Mouse (Mus musculus) c-Kit-positive CD71-positive TER-119-negative erythroid progenitor cells, embryonic 14.5 days (primary cell): ENCODE data around the gene Rhbdf1.

Experiments used
- DNase-seq: peaks from one replicate; pipeline ENCODE4 v3.0.0-alpha.2; 2013; ENCODE audit warnings: low read depth

The Rhbdf1 gene

DNA sequence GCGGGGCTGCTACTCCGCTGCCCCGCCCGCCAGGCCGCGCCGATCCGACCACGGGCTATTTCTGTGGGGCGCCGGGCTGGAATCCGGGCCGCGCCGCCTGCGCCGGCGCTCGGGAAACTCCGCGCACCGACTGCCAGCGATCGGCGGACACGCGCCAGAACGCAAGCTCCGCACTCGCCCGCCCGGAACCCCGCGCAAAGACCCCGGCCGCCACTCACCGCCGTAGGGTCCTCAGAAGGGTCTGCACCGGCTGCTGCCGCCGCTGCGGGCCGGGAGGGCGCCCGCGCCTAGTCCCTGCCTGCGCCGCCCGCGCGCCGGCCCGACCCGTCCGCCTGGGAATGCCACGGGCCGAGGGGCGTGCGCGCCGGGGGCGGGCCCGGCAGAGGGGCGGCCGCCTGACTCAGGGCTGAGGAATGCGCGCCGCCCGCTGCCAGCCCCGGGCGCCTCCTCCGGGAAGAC lies at the start of gene Rhbdf1:
Gene Rhbdf1, minus strand, starts transcription at position 350 of the 459 bp plus-strand sequence.
- DNase-seq: no peak

DNA sequence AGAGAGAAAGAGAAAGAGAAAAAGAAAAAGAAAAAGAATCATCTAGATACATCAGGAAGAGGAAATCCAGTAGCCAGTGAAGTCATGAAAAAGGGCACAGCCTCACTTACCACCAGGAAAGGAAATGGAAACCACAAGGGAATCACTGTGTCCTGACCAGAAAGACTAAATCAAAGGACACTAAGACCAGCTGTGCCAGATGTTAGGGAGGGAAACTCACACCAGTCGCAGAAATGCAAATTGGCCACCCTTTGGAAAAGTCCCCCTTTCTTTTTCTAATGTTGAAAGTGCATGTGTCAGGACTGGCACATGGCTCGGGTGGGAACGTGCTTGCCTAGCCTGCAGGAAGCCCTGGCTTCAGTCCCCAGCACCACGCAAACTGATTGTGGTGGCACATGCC lies 49.1 kb upstream of the Rhbdf1 start:
- no peak for DNase-seq

DNA sequence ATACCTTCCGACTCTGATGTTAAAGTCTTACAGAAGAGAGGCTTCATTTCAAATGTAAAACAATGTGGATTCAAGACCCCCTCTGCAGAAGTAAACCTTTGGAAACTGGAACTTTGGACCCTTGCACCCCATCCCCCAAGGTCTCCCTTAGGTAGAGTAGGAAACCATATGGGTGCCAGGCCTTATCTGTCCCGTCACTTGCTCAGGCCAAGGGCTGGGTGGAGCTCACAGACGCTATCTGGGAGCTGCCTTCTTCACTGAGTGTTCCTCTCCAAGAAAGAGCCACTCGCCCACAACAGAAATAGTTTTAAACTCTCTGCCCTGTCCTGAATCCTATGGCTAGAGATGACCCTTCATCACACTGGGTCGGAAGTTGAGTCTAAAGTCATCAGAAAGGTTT lies 46.9 kb upstream of the Rhbdf1 start:
- no peak for DNase-seq

DNA sequence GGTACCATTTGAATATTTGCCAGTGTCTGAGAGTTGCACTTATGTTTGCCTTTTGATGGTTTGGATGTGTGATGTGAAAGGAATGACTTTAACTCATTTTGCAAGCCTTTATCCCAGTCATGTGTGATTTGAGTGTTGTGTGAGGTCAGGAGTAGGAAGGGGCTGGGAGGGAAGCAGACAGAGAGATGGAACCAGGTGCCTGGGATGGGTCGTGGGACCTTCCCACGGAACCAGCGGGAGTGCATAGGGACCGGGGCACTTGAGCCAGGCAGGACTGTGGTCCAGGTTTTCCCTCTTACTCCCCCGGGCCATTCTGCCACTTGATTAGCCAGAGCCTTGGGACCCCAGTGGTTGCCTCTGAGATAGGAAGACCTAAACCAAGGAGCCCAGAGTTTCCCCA lies 45.9 kb upstream of the Rhbdf1 start:
- no peak for DNase-seq

DNA sequence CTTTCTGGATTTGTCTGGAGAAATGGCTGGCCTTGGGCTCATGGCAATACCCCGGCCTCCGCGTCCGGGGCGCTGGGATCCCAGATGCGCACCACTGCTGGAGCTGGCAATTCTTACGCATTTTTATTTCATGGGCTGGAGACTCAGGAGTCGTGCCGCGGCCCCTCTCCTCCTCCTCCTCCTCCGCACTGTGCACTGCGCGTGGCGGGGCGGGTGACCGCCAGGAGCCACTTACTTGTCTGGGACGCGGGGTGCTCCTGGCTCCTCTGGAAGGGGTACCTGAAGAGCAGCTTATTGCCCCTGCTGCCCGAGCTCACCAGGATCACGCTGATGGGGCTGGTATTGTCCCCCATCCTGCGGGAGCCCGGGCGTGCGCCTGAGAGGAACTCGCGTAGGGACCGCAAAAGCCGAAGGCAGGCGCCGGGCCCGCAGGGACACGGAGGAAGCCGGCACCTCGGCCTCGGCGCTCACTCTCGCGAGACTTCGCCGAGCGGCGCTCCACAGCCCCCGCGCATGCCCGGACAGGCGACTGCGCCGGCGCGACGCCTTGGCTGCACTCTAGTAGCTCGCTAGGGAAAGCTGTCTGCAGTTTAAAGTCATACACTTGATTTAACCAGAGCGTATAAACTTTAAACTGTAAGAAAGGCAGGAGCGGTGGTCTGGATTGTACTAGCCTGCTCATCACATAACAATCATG lies 45.2 kb upstream of the Rhbdf1 start, which contains the start of gene Nprl3:
Gene Nprl3, minus strand, starts transcription at position 520 of the 697 bp plus-strand sequence.
- DNase-seq: peak; percentile 86

DNA sequence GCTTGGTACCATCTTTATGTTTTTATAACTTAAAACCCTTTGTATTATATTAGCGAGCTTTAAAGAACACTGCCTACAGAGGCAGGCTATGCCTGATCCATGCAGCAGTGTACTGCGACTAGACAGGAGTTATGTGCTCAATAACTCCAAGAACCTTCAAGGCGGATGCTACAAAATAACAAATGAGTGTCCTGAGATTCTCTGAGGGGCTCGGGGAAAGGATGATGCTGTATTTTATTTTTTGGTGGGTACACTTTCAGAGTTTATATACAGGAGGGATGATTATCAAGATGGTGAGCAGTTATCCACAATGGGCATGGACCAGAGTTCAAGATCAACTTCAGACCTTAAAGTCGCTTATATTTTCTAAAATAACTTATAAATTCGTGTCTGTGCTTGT lies 44.7 kb upstream of the Rhbdf1 start:
- DNase-seq: no peak

DNA sequence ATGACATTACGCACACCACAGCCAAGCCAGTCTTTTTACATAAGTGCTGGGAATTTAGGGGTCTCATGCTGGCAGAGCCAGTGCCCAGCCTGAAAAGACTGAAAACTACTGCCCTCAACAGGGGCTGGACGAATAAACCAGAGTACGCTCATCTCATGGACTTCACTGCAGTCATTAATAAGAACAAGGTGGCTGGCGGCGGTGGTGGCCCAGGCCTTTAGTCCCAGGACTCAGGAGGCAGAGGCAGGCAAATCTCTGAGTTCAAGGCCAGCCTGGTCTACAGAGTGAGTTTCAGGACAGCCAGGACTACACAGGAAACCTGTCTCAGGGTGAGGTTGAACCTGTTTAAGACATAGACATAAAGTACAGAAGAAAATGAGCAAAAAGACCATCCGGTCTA lies 44.1 kb upstream of the Rhbdf1 start:
- no peak for DNase-seq

DNA sequence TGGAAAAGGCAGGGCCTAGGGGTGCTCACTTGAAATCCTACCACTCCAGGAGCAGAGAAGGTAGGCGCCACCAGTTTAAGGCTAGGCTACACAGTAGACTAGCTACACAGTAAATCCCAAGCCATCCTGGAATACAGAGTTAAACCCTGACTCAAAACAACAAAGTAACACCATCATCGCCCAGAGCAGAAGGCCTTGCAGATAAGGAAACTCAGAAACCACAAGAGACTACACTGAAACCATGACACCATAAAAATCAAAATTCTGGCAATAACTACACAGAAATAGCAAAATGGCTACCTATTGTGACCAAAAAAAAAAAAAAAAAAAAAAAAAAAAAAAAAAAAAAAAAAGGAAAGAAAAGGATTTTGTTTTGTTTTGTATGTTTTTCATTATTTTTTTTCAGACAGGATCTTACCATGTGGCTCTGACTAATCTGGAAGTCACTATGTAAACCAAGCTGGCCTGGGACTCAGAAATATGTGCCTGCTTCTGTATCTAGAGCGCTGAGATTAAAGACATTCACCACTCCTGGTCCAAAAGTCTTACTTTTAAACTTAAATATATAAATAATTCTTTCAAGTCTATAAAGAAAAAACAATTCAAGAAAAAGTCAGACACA lies 43.1 kb upstream of the Rhbdf1 start:
- DNase-seq: no peak

DNA sequence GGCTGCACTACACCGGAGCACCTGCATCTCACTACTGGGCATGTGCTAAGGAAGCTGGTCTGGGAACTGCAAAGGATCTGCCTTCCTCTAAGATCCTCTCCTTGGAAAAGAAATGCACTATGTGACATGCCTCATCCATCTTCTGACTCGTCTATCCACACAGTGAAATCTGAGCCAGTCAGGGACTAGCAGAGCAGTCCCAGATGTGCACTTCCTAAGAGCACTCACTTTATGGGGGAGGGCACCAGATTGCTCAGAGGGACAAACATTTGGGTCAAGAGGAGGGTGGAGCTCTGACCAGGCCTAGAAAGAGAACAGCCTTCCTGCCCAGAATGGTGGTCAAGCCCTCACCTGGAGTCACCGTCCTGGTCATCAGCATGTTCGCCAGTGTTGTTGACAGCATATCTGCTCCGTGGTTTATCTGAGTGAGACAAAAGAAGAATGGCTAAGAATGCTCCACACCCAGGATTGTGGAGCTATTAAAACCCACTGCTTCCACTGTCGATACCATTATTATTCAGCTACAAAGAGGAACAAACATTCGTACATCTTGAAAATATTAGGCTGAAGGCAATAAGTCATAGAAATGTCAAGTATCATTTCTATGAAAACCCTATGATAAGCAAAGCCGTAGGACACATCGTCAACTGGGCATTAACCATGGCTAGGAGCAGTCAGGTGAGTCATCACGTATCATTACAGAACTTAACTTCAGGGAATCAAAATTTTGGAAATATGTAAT lies 40.7 kb upstream of the Rhbdf1 start:
- DNase-seq: no peak

DNA sequence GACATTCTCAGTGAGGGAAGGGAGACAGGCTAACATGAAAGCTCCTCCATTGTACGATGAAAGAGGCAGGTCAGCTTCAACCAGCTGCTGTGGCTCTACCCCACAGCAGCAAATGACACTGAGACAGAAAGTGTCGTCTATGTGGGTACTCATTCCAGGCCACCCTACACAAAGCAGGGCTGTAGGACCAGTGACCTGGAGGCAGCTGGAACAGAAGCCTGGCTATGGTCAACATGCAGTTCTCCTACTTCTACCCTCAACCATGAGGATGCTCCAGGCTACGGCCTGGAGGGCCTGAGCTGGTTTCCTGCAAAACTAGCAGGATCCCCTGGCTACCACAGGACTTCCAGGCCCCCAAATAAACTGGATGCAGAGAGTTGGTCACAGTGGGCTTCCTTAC lies 34.5 kb upstream of the Rhbdf1 start:
- DNase-seq: no peak

DNA sequence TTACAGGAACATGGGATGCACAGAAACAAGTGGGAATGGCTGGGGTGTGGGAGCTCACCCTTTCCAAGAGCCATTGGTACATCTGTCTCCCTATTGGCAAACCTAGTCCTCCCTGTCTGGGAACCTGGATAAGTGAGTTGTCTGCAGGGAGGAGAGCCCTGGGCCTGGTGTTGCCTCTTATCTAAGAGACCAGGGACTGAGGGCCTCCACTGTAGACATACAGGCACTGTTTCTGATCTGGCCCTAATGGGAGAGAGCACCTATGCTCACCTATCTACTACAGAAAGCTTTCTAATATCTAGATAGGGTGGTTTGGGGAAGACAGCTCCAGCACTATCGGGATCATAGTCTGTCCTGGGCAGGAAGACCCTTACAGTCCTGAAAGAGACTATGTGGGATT lies 34.0 kb upstream of the Rhbdf1 start:
- peak; percentile 75 for DNase-seq

DNA sequence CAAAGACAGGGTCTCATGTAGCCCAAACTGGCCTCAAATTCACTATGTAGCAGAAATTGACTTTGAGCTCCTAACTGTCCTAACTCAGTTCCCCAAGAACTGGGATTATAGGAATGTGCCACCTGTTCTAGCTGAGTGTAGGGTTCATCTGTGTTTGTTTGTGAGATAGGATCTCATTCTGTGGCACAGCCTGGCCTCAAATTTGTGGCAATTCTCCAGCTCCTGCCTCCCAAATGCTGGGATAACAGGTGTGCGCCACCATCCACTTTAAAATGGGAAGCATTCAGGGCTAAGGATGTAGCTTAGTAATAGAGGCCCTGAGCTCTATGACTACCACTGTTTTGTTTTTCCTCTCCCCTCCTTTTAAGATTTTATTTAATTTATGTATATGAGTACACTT lies 31.0 kb upstream of the Rhbdf1 start:
- no peak for DNase-seq

DNA sequence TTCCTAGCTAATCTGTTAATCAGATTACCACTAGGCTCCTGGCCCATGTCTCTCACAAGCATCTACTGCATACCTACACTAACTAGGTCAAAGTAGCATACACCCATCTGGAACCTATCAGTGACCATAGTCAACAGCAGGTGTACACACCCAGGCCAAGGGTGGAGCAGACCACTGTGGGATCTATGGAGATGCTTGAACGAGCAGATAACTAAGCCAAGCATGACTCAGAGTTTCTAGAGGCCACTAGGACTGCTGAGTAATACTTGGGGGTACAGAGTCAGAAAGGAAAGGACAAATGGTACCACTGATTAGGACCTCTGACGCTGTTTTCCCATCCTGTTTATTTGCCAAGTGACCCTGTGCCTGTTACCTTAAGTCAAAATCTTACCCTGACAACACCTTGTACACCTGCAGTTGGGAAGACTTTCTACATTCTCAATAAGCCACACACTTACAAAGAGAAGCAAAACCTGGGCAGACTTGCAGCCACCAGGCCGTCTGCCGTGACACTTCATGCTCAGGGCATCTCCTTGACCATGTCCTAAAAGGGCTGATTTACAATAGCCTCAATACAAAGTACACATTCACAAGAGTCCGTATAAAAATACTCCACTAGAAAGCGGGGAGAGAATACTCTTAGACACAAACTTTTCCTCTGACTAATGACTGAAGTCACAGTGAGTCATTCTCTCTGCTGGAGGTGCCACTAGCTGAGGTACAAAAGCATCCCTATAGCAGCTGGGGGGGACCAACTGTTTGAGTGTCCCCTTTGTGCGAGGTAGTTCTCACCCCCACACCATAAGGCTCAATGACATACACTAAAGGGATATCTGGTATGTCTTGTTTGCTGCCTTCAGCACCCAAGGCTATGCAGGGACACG lies 29.0 kb upstream of the Rhbdf1 start:
- DNase-seq: peak; percentile 81

DNA sequence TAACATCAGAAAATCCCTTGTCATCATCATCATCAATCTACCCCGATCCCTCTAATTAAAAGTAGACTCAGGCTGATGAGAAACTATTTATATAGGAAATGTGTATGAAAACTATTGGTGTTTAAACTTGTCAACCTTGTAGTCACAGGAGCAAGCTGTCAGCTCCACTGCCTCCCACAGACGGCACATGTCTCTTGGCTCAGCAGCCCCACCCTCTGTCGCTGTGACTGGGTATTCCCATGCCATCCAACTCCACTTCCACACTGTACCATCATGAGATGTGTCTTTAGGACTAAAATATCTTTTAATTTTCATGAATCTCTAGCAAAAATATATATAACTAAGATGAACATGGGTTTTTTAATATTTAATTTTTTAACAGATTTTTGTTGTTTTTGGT lies 26.2 kb upstream of the Rhbdf1 start:
- no peak for DNase-seq

DNA sequence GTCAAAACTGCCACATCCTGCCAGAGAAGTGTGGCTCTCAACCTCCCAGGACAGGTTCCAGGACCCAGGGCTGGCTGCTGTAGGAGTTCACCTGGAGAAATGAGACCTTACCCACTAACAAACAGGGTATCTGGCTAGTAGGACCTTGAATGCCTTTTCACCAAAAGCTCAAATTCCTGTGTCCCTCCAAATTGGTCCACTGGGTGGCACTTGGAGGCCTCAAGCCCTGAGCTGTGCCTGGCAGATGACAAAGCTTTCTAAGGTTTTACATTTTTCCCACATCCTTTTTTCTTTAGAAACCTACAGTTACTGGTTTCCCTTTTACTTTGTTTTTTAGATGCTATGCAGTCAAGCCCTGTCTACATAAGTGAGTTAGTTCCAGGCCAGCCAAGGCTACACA lies 25.0 kb upstream of the Rhbdf1 start:
- no peak for DNase-seq

DNA sequence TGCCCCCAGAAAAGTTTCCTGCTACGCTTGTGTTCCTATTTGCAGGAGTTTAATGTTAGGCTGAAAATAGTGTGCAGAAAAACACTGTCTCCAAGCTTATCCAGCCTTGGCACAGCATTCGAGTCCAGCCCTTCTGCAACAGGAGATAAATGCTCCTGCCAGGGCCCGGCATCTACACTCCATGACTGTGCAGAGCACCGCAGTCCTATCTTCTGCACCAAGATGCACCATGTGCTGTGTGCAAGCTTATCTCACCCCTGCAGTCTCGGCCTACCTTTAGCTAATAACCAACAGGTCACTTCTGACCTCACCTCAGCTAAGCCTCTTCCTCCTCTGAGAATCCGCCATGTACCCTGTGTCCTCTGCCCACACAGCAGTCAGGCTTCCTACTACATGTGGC lies 23.5 kb upstream of the Rhbdf1 start:
- peak; percentile 87 for DNase-seq

DNA sequence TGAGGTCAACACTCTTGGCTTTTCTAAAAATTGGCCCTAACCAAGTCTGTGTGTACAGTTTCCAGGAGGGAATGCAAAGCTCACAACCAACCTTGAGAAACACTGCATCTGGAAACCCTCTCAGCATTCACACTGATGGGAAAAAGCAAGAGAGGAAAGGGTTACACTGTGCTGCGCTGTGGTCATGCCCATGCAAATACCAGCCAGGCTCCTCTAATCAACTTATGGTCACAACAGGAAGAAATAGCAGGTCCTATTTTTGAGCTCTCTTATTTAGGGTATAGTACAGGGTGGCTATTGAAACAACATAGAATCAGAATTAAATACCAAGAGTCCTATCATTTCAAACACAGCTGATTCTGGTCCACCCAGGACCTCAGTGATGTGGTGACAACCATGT lies 22.5 kb upstream of the Rhbdf1 start:
- DNase-seq: no peak

DNA sequence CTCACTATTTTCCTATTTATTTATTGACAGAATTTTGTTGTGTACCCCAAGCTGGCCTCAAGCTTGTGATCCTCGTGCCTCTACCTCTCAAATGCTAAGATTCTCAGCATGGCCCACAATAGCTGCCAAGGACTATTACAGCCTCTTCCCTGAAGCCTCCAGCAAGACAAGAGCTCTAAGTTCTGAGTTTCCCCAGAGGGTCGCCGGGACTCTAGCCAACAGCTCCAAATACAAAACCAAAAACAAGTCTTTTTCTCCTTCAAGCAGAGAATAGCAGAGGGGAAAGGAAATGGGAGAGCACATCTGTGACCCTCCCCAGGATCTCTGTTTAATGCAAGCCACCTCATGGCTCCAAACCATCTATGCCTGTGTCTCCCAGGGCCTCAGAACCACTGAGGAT lies 22.0 kb upstream of the Rhbdf1 start:
- no peak for DNase-seq

DNA sequence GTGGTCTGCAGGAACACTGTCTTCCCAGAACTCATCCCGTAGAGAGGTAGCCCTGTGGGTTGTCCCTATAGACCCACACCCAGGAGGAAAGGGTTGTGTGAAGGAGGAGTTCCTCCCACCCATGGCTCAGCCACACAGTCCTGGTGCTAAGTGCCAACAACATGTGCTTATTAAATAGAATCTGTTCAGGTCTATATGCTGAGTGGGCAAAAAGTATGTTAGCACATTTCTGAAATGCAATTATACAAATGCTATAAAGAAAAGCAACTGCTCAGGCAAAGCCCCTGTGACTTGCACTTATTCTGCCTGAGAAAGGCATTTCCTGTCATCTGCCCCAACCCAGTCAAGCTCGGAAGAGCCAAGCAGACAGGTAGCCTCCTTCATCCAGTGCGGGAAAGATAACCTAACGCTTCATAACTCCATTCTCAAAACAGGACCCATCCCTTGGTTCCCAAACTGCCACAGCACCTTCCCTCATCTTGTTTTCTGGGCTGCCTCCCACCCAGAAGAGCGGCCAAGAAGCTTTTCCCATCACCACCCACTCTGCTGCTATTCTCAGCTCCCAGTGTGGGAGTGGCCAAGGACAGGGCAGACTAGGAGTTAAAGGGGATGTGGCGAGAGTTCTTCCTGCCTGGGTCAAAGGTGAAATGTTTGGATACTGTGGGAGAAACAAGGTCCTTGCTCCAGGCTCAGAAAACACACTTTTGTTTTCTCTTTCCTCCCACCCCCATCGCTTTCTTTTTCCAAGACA lies 21.3 kb upstream of the Rhbdf1 start:
- no peak for DNase-seq

DNA sequence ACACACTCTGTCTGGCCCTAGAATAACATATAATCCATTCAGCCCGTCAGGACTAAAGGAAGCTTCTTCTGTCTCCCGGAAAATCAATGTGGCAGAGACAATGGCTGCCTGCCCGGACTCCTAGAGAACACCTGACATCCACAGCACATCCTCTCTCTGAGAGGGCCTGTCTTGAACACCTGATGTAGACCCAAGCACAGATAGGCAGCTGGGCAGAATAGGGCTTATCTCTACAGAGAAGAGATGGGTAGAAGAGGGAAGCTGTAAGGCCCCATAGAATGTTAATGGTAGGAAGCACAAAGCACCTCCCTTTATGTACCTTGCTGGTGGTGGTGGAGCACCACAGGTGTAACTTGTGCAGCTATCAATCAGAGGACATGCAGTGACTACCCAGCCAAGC lies 20.1 kb upstream of the Rhbdf1 start:
- DNase-seq: no peak

DNA sequence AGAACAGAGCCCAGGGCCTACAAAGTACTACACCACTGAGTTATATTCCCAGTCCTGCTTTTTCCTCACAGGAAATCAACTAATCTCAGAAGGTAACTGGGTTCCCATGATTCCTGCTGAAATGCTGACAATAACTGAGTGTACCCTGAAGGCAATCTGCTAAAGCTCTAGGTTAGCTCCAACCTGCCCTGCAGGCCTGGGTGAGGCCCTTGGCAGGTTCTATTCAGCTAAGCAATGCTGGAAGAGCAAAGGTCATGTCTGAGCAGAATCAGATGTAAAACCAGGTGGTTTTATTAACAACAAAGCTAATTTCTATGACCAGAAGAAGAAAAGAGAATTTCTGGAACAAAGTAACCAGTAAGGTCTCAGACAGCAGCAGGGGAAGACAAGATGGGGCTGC lies 19.3 kb upstream of the Rhbdf1 start:
- no peak for DNase-seq
